Mouse (Mus musculus) monocyte, adult 5-6 weeks (primary cell): ENCODE results near the gene Ctsa. TPM values are rescaled to one million over a fixed set of nuclear protein-coding genes. Genes with fewer than 3 reads are reported as not detected.
"Not testable (repeated sequence)": the region's sequence is repeated elsewhere in the genome, so short reads cannot be mapped to it uniquely, and the experiment has no call there.

Experiments
- ATAC-seq: fragments of 153-309, 156-312 bp; replicated peaks from 2 replicates; pipeline ENCODE4 v1.8.0; 2017; ENCODE audit warnings: mild to moderate bottlenecking; ENCODE audit not compliant: low TSS enrichment, insufficient number of reproducible peaks, severe bottlenecking, poor library complexity, low FRiP score
- total RNA-seq: library from RNA; stranded (forward); fragments of 200-1000, 200-491, 200-594 nt; gene quantifications from 3 replicates; pipeline ENCODE4 v1.2.3, GENCODE M21; 2017

Gene Ctsa
- 283 to 459 TPM (median 330 TPM) in 3 replicates for total RNA-seq

GRCm38 (mm10) chr2:164832748-164833301 is at the start of gene Ctsa:
TSS of gene Ctsa (plus strand) at chr2:164832873.
- peak; percentile 66 for ATAC-seq

GRCm38 (mm10) chr2:164783926-164784581 is 48.6 kb upstream of the Ctsa start:
- no peak for ATAC-seq

GRCm38 (mm10) chr2:164784869-164785420 is 47.7 kb upstream of the Ctsa start:
- no peak for ATAC-seq

- peak; percentile 27 for ATAC-seq
Measured at GRCm38 (mm10) chr2:164785481-164786387, 46.9 kb upstream of the Ctsa start, which contains the start of gene Snx21. TSS of gene Snx21 (plus strand) at chr2:164785823.

GRCm38 (mm10) chr2:164786388-164786885 is 46.2 kb upstream of the Ctsa start:
- no peak for ATAC-seq

GRCm38 (mm10) chr2:164787032-164787431 is 45.6 kb upstream of the Ctsa start:
- peak; percentile 11; the same call in 1 of the 2 replicates for ATAC-seq

- no peak for ATAC-seq
Measured at GRCm38 (mm10) chr2:164787779-164788178, 44.9 kb upstream of the Ctsa start.

- no peak for ATAC-seq
Measured at GRCm38 (mm10) chr2:164788411-164788810, 44.3 kb upstream of the Ctsa start.

- no peak for ATAC-seq
Measured at GRCm38 (mm10) chr2:164790451-164790850, 42.2 kb upstream of the Ctsa start.

- no peak for ATAC-seq
Measured at GRCm38 (mm10) chr2:164791841-164792261, 40.8 kb upstream of the Ctsa start.

GRCm38 (mm10) chr2:164792400-164793190 is 40.1 kb upstream of the Ctsa start:
- ATAC-seq, result no peak

- ATAC-seq, result no peak
Measured at GRCm38 (mm10) chr2:164793236-164793635, 39.4 kb upstream of the Ctsa start.

GRCm38 (mm10) chr2:164793772-164794171 is 38.9 kb upstream of the Ctsa start:
- ATAC-seq, result no peak

GRCm38 (mm10) chr2:164794293-164794692 is 38.4 kb upstream of the Ctsa start:
- ATAC-seq, result peak; percentile 58

GRCm38 (mm10) chr2:164795868-164796267 is 36.8 kb upstream of the Ctsa start:
- no peak for ATAC-seq

- not testable (repeated sequence) for ATAC-seq
Measured at GRCm38 (mm10) chr2:164798554-164798953, 34.1 kb upstream of the Ctsa start.

GRCm38 (mm10) chr2:164800252-164801004 is 32.2 kb upstream of the Ctsa start:
- no peak for ATAC-seq
